Mouse (Mus musculus): ENCODE results near the gene Fam167b.
A peak's percentile ranks its signal among the peaks of the same experiment; 100 is the strongest.
"Not testable (repeated sequence)": the region's sequence is repeated elsewhere in the genome, so short reads cannot be mapped to it uniquely, and the experiment has no call there.

Gene Fam167b

DNA sequence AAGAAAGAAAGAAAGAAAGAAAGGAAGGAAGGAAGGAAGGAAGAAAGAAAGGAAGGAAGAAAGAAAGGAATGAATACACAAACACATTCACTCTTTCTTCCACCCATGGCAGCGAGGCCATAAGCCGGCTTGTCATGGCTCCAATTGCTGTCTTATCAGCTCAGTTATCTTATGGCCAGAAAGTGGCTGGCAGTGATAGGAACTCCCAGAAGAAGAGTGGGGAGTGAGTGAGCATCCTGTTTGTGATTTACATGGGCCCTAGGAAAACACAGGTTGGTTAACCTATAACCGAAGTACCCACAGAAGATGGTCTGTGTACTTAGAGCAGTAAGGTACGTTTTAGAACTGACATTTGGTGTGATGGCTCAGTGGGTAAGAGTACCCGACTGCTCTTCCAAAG, 17.2 kb downstream of the Fam167b start:
- no peak for DNase-seq (ENCODE audit: extremely low spot score)

DNA sequence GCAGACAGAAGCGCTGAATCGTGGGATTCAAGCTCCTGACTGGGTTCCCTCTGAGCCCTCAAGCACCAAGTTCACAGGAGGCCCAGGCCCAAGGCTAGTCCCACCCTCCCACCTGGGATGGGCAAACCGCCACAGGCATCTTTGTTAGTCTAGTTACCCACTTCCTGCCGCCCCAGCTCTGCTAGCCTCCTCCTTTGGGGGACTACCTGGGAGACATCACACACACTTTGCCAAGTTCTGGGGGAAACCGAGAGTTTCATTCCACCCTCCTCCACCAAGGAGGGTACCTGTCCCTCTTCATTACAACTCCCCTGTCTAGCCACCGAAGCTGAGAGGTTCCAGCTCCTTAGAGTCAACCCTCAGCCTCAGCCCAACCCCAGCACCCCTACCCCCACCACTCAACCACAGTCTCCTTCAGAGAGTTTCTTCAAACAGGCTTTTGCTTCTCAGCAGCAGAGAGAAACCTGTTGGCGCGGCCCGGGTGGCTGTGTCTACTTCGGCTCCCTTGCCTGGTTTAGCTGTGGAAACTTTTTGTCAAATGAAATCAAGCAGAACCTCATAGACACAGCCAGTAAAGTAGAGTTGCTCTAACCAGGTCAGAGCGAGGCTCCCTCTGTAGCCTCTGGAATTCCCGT, 19.9 kb downstream of the Fam167b start:
- DNase-seq (ENCODE audit: extremely low spot score): no peak

DNA sequence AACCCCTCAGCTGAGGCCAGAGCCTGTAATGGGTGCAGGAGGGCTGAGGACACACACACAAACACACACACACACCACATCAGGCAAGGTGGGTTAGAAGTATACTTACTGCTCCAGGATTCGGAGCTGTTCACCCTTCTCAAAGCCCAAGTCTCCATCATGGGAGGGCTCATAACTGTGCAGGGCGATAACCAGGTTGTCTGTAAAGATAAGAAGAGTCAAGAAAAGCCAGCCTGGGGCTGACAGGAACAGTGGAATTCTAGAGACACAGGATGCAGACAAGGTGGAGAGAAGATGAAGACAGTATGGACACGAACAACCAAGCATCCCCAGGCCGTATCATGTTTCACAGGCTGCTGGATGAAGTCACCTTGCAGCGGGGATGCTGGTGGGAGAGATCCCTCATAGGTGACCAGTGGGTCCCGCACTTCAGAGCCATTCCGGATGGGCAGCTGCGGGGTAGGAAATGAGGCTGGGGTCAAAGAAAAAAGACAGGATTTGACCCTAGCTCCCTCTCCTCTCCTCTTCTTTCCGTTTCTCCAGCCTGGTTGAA, 21.0 kb downstream of the Fam167b start:
- no peak for DNase-seq (ENCODE audit: extremely low spot score)

DNA sequence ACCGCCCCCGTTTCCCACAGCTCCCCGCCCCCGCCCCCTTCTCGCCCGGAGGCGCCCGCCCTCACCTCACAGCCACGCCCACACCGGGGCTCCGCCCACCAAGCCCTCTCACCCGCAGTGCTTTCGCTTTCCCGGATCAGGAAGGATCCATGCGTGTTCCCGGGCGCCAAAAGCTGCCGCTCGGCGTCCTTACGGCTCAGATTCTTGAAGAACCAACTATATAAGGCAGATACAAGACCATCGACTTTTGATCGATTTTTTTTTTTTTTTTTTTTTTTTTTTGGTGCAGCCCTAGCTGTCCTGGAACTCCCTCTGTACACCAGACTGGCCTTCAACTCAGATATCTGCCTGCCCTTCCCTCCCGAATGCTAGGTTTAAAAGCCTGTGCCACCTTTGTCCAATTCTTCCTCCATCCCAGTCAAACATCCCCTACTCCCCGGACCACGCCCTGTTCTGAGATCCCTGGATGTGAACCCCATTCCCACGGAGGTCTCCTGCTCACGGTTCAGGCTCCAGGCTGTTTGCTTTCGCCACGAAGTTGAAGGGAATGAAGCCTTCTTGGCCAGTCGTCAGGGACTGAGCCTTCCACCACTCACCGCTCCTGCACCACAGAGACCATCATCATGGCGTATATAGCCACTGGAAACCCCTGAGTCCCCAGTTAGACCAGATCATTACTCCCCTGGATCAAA, 21.7 kb downstream of the Fam167b start:
- peak; percentile 91 for DNase-seq (ENCODE audit: extremely low spot score)

DNA sequence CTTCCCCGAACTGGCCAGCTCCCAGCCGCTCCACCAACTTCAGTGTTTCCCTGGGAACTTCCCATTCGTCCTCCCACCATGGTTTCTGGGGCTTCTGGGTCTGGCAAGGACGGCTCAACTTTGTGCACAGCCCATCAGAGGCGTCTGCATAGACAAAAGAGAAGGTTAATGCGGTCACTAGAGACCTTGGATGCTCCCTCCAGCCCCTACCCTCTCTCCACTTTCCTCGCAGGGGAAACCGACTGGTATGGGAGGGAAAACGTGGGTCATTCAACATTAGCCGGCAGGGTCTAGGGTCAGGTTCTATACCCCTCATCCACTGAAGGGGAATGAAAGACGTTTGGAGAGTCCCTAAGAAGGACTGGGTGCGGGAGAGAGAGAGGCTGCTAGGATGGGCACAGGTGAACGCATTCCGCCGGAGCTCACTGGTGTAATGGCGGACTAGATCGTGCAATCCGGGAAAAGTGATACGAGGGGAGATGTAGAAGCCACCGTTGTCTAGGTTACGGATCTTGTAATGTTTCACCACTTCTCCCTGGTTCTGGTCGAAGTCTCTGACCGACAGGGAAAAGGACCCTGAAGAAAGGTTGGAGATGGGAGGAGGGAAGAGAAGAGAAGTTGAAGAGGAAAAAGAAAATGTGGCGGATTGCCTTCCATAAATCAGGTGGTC, 22.4 kb downstream of the Fam167b start:
- no peak for DNase-seq (ENCODE audit: extremely low spot score)

DNA sequence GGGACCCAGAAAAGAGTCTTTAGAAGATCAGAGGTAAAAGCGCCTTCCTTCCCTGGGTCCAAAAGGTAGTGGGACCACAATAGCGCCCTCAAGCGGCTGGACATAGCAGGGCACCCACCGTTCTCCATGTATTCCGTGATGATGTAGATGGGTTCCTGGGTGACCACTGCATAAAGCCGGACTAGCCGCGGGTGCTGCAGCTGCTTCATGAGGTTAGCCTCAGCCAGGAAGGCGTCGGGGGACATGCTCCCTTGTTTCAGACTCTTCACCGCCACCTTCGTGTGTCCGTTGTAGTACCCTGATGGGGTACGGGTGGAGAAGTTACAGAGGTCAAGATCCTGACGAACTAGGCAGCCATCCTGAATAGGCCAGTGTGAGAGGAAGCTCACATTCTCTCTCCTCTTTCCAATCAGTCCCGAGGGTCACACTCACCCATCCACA, 22.9 kb downstream of the Fam167b start:
- peak; percentile 73 for DNase-seq (ENCODE audit: extremely low spot score)

DNA sequence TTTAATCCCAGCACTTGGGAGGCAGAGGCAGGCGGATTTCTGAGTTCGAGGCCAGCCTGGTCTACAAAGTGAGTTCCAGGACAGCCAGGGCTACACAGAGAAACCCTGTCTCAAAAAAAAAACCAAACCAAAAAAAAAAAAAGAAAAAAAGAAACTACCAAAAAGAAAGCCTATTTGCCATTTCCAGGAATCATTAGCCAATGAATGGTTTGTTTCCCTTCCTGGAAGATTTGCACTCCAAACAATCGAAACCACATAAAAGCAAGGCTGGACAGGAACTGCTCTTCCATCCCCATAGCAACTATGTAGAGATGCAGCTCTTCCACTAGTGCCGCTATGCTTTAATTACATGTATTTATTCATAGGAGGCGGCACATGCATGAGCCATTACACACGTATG, 23.8 kb downstream of the Fam167b start:
- not testable (repeated sequence) for DNase-seq (ENCODE audit: extremely low spot score)

DNA sequence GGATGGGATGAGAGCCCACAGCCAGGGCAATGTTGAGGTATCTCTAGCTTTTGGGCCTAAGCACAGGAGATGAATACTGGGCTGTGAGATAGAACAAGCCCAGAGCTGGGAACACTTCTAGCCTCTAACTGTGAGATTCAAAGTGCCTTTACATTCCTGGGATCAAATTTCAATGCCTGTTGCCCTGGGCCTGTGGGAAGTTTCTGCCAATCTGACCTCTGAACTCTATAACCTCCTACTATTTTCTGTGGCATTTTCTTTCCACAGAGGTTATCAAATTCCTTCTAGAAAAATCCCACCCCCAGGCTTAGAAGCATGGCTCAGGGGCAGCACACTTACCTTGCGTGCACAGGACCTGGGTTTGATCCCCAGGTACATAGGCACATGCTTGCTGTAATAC, 28.1 kb downstream of the Fam167b start:
- peak; percentile 51 for DNase-seq (ENCODE audit: extremely low spot score)

DNA sequence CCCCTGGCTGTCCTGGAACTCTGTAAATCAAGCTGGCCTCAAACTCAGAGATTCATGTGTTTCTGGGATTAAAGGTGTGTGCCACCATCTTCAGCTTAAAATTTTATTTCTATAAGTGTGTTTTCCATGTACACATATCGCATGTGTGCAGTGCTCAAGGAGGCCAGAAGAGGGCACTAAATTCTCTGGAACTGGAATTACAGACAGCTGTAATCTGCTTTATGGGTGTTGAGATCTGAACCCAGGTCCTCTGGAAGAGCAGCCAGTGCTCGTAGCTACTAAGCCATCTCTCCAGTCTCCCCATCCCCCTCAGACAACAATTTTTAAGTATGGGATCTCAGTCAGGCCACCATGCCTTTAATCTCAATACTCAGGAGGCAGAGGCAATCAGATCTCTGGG, 29.0 kb downstream of the Fam167b start:
- DNase-seq (ENCODE audit: extremely low spot score): no peak

DNA sequence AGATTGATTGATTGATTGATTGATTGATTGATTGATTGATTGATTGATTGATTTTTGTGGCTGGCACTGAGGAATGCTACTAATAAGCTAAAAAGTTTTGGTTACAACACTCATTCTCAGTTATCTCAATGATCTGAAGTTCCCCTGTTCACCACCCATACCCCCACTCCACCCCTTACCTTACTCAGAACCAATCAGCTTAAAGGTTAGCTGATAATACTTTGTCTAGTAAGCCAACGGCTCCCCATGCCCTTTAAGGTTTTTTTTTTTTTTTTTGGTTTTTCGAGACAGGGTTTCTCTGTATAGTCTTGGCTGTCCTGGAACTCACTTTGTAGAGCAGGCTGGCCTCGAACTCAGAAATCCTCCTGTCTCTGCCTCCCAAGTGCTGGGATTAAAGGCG, 30.7 kb downstream of the Fam167b start:
- DNase-seq (ENCODE audit: extremely low spot score): not testable (repeated sequence)

DNA sequence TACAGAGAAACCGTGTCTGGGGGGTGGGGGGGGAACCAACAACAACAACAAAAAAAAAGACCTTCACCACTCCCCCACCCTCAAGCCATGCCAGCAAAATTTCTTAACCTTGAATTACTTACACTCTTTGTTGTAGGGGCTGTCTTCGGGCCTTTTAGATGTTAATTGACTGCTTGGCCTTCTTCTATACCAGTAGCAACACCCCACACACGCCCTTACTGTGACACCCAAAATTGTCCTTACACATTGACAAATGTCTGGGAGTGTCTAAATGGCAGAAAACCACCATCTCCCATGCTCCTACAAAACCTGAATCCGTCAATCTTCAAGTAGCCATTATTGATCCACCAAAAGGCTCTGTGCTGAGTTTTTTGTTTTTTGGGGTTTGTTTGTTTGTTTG, 34.2 kb downstream of the Fam167b start:
- DNase-seq (ENCODE audit: extremely low spot score): no peak

DNA sequence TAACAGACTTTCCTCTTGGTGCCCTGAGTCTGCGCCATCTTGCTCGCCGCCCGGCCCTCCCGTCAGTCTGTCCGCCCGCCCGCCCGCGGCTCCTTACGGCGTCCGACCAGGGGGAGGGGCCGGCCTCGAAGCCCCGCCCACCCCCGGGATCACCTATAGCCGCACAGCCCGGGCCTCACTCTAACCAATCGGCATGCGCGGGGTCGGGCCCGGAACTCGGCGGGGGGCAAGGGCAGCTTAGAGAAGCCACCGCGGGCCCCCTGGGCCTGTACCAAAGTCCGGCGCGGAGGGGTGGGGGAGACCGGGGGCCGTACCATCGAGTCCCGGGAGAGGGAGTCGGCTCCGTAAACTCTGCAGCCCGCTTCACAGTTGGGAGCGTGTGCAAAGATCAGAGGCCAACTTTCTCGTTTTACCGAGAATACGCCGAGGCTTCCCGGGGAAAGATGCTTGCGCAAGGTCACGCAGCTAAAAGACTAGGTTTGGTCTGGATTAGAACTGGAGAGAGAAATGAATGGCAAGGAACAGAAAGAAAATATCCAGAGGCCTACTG, 35.7 kb downstream of the Fam167b start, which contains the start of gene Hdac1:
Gene Hdac1 (minus strand): TSS at position 122 of the 550 bp plus-strand sequence.
- DNase-seq (ENCODE audit: extremely low spot score): peak; percentile 100

DNA sequence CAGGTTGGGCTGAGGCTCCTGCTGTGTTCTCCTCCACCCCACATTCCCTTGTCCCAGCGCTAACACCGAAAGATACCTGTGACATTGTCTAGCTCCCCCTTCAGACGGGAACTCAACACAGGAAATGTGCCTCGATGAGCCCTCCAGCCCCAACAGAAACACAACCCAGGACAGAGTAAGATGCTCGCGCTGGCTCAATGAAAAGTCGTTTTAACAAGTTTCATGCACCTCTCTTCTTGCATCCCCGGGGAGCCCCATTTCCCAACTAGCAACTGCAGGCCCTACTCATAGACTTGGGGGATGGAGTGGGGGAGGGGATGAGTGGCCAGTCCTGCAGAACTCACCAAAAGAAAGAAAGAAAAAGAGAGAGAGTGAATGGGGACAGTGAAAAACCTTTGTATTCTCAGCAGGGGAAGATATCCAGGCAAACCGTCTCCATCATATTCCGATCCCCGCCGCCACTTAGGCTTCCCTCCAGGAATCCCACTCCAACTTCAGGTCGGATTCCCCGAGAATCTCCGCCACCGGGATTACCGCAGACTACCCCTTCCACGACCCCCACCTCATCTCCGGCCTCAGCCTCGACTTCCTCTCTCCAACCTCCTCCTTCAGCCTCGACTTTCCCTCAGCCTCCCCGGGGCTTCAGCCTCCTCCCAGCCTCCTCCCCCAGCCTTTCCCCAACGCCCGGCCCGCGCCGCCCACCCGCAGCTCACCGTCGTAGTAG, 36.3 kb downstream of the Fam167b start:
- peak; percentile 58 for DNase-seq (ENCODE audit: extremely low spot score)

DNA sequence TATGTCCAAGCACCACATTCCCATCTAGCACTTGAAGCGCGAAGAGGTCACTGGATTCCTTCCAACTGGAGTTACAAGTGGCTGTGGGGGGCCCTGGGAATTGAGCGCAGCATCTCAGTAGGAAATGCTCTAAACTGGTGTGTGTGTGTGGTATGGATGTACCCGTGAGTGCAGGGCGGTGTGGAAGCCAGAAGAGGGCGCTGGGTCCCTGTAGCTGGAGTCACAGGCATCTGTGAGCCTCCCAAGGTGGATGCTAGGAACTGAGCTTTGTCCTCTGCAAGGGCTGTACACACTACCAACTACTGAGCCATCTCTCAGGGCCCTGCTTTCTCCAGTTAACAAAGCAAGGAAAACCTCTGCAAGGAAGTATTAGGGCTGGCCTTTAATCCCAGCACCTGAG, 38.3 kb downstream of the Fam167b start:
- DNase-seq (ENCODE audit: extremely low spot score): no peak

DNA sequence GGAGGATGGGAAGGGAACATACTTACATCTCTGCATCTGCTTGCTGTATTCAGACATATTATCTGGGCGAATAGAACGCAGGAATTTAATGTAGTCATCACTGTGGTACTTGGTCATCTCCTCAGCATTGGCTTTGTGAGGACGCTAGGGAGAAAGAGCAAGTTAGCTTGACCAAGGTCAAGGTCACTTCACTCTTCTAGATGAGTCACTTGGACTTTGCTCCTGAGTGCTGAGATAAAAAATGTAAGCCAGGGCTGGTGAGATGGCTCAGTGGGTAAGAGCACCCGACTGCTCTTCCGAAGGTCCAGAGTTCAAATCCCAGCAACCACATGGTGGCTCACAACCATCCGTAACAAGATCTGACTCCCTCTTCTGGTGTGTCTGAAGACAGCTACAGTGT, 49.4 kb downstream of the Fam167b start:
- DNase-seq (ENCODE audit: extremely low spot score): not testable (repeated sequence)
